Mouse (Mus musculus) spleen, postnatal 10 days (tissue): ENCODE results near the gene Lrit3.

ENCODE experiments used
- DNase-seq, 2 experiments: peaks; one replicate each; pipeline ENCODE4 v3.0.0; 2021 to 2022; ENCODE audit warnings: low spot score in 2 of 2

Gene Lrit3

GRCm38 (mm10) chr3:129803765-129804164 lies at the start of gene Lrit3:
Gene Lrit3 (minus strand): TSS chr3:129804030.
- DNase-seq, result no peak

GRCm38 (mm10) chr3:129846846-129847245 lies 43.0 kb upstream of the Lrit3 start:
- no peak for DNase-seq

GRCm38 (mm10) chr3:129845868-129846267 lies 42.0 kb upstream of the Lrit3 start:
- DNase-seq, result no peak

- no peak for DNase-seq
These were observed 34.2 kb upstream of the Lrit3 start for GRCm38 (mm10) chr3:129838017-129838416.

- DNase-seq, result no peak
These were observed 33.1 kb upstream of the Lrit3 start for GRCm38 (mm10) chr3:129836965-129837364.

GRCm38 (mm10) chr3:129836051-129836697 lies 32.3 kb upstream of the Lrit3 start:
- DNase-seq, result no peak

- DNase-seq, result no peak
These were observed 31.6 kb upstream of the Lrit3 start, which contains the start of gene Cfi for GRCm38 (mm10) chr3:129835388-129835934. Gene Cfi (plus strand): TSS chr3:129835884.

- peak; percentile 82 to 95 for DNase-seq
These were observed 27.3 kb upstream of the Lrit3 start, which contains the start of gene Gar1 for GRCm38 (mm10) chr3:129831035-129831568. Gene Gar1 (minus strand): TSS chr3:129831396.

GRCm38 (mm10) chr3:129830626-129831025 lies 26.8 kb upstream of the Lrit3 start:
- peak in 1 of 2 experiments; percentile 63 for DNase-seq

- DNase-seq, result no peak
These were observed 23.9 kb upstream of the Lrit3 start for GRCm38 (mm10) chr3:129827691-129828090.

GRCm38 (mm10) chr3:129826691-129827090 lies 22.9 kb upstream of the Lrit3 start:
- no peak for DNase-seq

- DNase-seq, result no peak
These were observed 21.1 kb upstream of the Lrit3 start for GRCm38 (mm10) chr3:129824891-129825290.

- DNase-seq, result no peak
These were observed 20.3 kb upstream of the Lrit3 start for GRCm38 (mm10) chr3:129824146-129824545.

- no peak for DNase-seq
These were observed 19.5 kb upstream of the Lrit3 start for GRCm38 (mm10) chr3:129823293-129823692.

GRCm38 (mm10) chr3:129822206-129822775 lies 18.5 kb upstream of the Lrit3 start, which contains the start of gene Rrh:
Gene Rrh (minus strand): TSS chr3:129822587.
- DNase-seq, result no peak

- no peak for DNase-seq
These were observed 17.9 kb upstream of the Lrit3 start for GRCm38 (mm10) chr3:129821736-129822135.

GRCm38 (mm10) chr3:129820847-129821246 lies 17.0 kb upstream of the Lrit3 start:
- DNase-seq, result no peak

GRCm38 (mm10) chr3:129799011-129799410 lies 4.8 kb downstream of the Lrit3 start:
- DNase-seq, result no peak

GRCm38 (mm10) chr3:129798551-129798950 lies 5.3 kb downstream of the Lrit3 start:
- DNase-seq, result no peak

- DNase-seq, result no peak
These were observed 6.5 kb downstream of the Lrit3 start for GRCm38 (mm10) chr3:129797341-129797740.

- DNase-seq, result no peak
These were observed 10.0 kb downstream of the Lrit3 start for GRCm38 (mm10) chr3:129793801-129794200.

- DNase-seq, result no peak
These were observed 21.1 kb downstream of the Lrit3 start for GRCm38 (mm10) chr3:129782746-129783145.

- DNase-seq, result no peak
These were observed 22.4 kb downstream of the Lrit3 start for GRCm38 (mm10) chr3:129781435-129781834.
